Mouse (Mus musculus) midbrain, postnatal 0 days (tissue): ENCODE results near the gene Vps11. TPM values are rescaled to one million over a fixed set of nuclear protein-coding genes. Genes with fewer than 3 reads are reported as not detected.
"Not testable (repeated sequence)": the region's sequence is repeated elsewhere in the genome, so short reads cannot be mapped to it uniquely, and the experiment has no call there.

ENCODE experiments used
- ATAC-seq: fragments of 200-750 bp; cut with Nextera tagmentation; 2 replicates; pipeline ENCODE4 v1.8.0; 2017; ENCODE audit warnings: moderate number of reproducible peaks, mild to moderate bottlenecking, moderate TSS enrichment, moderate library complexity; ENCODE audit not compliant: low FRiP score
- DNase-seq: peaks from one replicate; pipeline ENCODE4 v3.0.0-alpha.2; 2015; ENCODE audit warnings: low spot score
- H3K27ac ChIP-seq: fragments of 300-500 bp; sonication (generic); 2 replicates; pipeline ENCODE4 v1.5.1; 2014; ENCODE audit warnings: low read depth, mild to moderate bottlenecking, low read length, mixed read lengths
- H3K27me3 ChIP-seq: fragments of 300-500 bp; sonication (generic); 2 replicates; pipeline ENCODE4 v1.6.1; 2014; ENCODE audit warnings: low read length, control low read depth, mixed read lengths; ENCODE audit not compliant: insufficient read depth
- H3K36me3 ChIP-seq: fragments of 300-500 bp; sonication (generic); 2 replicates; pipeline ENCODE4 v1.6.1; 2014; ENCODE audit warnings: low read length, control low read depth, mixed read lengths; ENCODE audit not compliant: insufficient read depth
- H3K4me1 ChIP-seq: fragments of 300-500 bp; sonication (generic); 2 replicates; pipeline ENCODE4 v1.6.1; 2014; ENCODE audit warnings: mild to moderate bottlenecking, control low read depth, antibody characterized with exemption, low read length, mixed read lengths; ENCODE audit not compliant: insufficient read depth
- H3K4me2 ChIP-seq: fragments of 300-500 bp; sonication (generic); 2 replicates; pipeline ENCODE4 v1.6.1; 2014; ENCODE audit warnings: low read depth, mild to moderate bottlenecking, low read length, mixed read lengths; ENCODE audit not compliant: poor library complexity, severe bottlenecking
- H3K4me3 ChIP-seq: fragments of 300-500 bp; sonication (generic); 2 replicates; pipeline ENCODE4 v1.5.1; 2014; ENCODE audit warnings: low read depth, mild to moderate bottlenecking, low read length, moderate library complexity
- H3K9ac ChIP-seq: fragments of 300-500 bp; sonication (generic); replicated peaks from 2 replicates; pipeline ENCODE4 v1.6.1; 2014; ENCODE audit warnings: mild to moderate bottlenecking, low read length, moderate library complexity, mixed read lengths; ENCODE audit not compliant: poor library complexity, severe bottlenecking
- H3K9me3 ChIP-seq: fragments of 300-500 bp; sonication (generic); 2 replicates; pipeline ENCODE4 v1.6.1; 2016; ENCODE audit warnings: low read length, control low read depth
- CTCF ChIP-seq: IDR thresholded peaks from 2 replicates; pipeline ENCODE4 v1.5.1; 2016; ENCODE audit warnings: antibody characterized with exemption, mild to moderate bottlenecking
- WGBS: fragments of 180-500 bp; shearing (Covaris S2); extraction: QIAGEN DNeasy Blood & Tissue Kit; methylation state at CpG from one replicate; pipeline ENCODE4 v1.1.7; 2014; 5-methylcytosine and 5-hydroxymethylcytosine counted together
- polyA plus RNA-seq: library from polyadenylated mRNA; unstranded; fragments of >200 nt; fragmentation: Nextera tagmentation; extraction: Ambion mirVana; gene quantifications from 2 replicates; pipeline ENCODE4 v1.2.1, GENCODE M21; 2015
- total RNA-seq: library from RNA; depleted of rRNA; stranded (reverse); fragments of >200 nt; gene quantifications from 2 replicates; pipeline ENCODE4 v1.2.3, GENCODE M21; 2014; rRNA removed

Vps11 gene
- 41.5 and 42.6 TPM in 2 replicates for total RNA-seq
- 41.5 and 43.3 TPM in 2 replicates for polyA plus RNA-seq

DNA sequence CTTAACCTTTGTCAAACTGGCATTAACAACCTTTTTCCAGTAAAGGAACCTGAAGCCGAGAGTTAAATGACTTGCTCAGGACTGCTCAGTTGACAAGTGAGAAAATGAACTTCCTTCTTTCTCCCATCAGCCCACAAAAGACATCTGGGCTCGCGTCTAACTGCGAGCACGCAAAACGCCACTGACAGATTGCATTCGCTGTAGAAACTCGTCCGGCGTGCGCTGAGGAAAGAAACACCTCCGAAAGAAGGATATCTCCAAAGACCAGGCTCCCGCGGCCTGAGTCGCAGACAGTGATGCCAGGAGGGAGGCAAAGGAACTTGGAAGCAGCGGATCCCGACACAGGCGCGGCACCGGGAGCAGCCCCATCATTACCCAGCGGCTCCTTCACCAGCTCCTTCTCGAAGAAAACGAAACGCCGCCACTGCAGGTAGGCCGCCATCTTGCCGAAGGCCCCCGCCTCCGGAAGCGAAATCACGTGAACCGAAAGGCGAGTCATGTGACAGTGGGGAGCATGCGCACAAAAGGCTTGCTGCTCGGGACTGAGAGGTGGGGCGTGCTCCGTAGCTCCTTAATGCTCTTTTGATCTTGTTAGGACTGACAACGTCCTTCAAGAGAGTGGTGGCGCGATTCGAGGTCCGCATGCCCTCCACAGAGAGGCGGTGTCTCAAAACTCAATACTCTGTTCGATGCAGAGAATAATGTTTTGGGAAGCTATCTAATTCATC lies at the start of gene Vps11:
Gene Vps11 (minus strand): TSS at position 481 of the 728 bp plus-strand sequence.
- H3K36me3 ChIP-seq: peaks cover 14% of the 10 kb centered on the region
- 0 out of 2 replicates have a peak, but pooled peaks cover 3% of the 10 kb centered on the region for H3K4me1 ChIP-seq
- peak; percentile 97 for DNase-seq
- WGBS: under 1% methylated on average over 44 of the region's 44 CpGs
- peak within 1 kb of the TSS; percentile 66 for H3K4me2 ChIP-seq
- ATAC-seq: peak; percentile 89
- H3K27ac ChIP-seq: peak within 1 kb of the TSS; percentile 78
- no peaks in the 10 kb centered on the region for H3K27me3 ChIP-seq
- peak within 1 kb of the TSS; percentile 65 for H3K4me3 ChIP-seq
- H3K9ac ChIP-seq: peak within 1 kb of the TSS; percentile 87
- no peaks in the 10 kb centered on the region for H3K9me3 ChIP-seq
- peak; percentile 33; the same call in 1 of the 2 replicates for TF ChIP-seq CTCF

DNA sequence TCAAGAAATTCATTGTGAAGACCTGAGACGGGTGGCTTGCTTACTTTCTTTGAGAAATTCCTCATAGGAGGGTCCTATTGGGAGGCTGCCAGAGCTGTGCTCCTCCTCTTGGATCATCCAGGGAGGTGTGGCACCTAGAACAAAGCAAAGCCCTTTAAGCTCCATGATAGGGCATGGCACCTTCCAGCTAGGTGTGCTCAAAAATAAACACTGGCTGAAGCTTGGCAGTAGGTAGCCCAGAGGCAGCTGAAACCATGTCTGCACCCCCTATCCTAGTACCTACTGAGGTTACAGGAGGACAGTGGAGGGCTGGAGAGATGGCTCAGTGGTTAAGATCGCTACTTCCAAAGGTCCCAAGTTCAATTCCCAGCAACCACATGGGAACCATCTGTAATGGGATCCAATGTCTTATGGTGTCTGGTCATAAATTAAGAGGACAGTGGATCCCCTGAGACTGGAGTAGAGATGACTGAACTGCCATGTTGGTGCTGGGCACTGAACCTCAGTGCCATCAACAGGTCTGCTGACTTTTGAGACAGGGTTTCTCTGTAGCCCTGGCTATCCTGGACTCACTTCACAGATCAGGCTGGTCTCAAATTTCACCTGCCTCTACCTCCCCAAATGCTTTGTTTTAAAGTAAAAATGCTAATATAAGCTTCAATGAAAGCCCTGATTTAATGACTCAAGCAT lies 49.3 kb upstream of the Vps11 start:
- ATAC-seq: no peak
- Histone ChIP-seq H3K4me3 (no peak overlapping the region), H3K9ac (no peak overlapping the region), H3K4me1 (no peaks in the 10 kb centered on the region), H3K27ac (no peak overlapping the region), H3K9me3 (no peaks in the 10 kb centered on the region), H3K4me2 (no peak overlapping the region), H3K36me3 (peaks cover 32% of the 10 kb centered on the region), H3K27me3 (no peaks in the 10 kb centered on the region)
- no peak for DNase-seq
- no peak for TF ChIP-seq CTCF
- 86% methylated on average over 2 of the region's 2 CpGs for WGBS

GRCm38 (mm10) chr9:44408693-44409092 lies 47.2 kb upstream of the Vps11 start:
- H3K27me3 ChIP-seq, H3K4me1 ChIP-seq, H3K9ac ChIP-seq, ATAC-seq, H3K27ac ChIP-seq, DNase-seq, H3K9me3 ChIP-seq: not testable (repeated sequence)
- H3K4me3 ChIP-seq: peak overlapping the region; percentile 71
- 85% methylated on average over 9 of the region's 9 CpGs for WGBS
- peak overlapping the region; percentile 56 for H3K4me2 ChIP-seq
- peaks cover 42% of the 10 kb centered on the region for H3K36me3 ChIP-seq

DNA sequence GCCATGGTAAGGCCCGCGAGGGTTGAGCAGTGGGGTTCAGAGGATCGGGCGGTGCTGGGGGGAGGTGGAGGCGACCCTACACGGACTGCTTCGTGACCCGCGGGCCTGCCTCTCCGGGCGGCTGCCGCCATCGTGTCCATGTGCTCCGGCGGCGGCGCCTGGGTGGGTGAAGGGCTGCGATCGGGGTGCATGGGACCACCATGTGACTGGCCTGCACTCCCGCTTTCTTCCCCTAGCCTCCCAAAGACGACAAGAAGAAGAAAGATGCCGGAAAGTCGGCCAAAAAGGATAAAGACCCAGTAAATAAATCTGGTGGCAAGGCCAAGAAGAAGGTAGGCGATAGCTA lies 46.3 kb upstream of the Vps11 start:
- H3K27me3 ChIP-seq: no peaks in the 10 kb centered on the region
- ATAC-seq: peak; percentile 64
- no peak for TF ChIP-seq CTCF
- H3K36me3 ChIP-seq: peaks cover 42% of the 10 kb centered on the region
- H3K4me3 ChIP-seq: peak overlapping the region; percentile 71
- under 1% methylated on average over 24 of the region's 24 CpGs for WGBS
- H3K4me1 ChIP-seq: no peaks in the 10 kb centered on the region
- no peaks in the 10 kb centered on the region for H3K9me3 ChIP-seq
- peak overlapping the region; percentile 81 for H3K9ac ChIP-seq
- H3K4me2 ChIP-seq: peak overlapping the region; percentile 56
- H3K27ac ChIP-seq: peak overlapping the region; percentile 93
- no peak for DNase-seq

- peaks cover 42% of the 10 kb centered on the region for H3K36me3 ChIP-seq
- under 1% methylated on average over 51 of the region's 51 CpGs for WGBS
- H3K4me1 ChIP-seq: no peaks in the 10 kb centered on the region
- peak within 1 kb of the TSS; percentile 93 for H3K27ac ChIP-seq
- no peaks in the 10 kb centered on the region for H3K9me3 ChIP-seq
- peak within 1 kb of the TSS; percentile 56 for H3K4me2 ChIP-seq
- peak within 1 kb of the TSS; percentile 81 for H3K9ac ChIP-seq
- ATAC-seq (peak; percentile 96), DNase-seq (peak; percentile 98)
- H3K4me3 ChIP-seq: peak within 1 kb of the TSS; percentile 71
- peak; percentile 38 for TF ChIP-seq CTCF
- H3K27me3 ChIP-seq: no peaks in the 10 kb centered on the region
These were observed 45.7 kb upstream of the Vps11 start, which contains the start of the genes Rps25 and Trappc4 for GRCm38 (mm10) chr9:44406906-44407751. Rps25 (plus strand) TSS chr9:44407139. Trappc4 (minus strand) TSS chr9:44407600.
